Mouse (Mus musculus) midbrain, embryonic 10.5 days (tissue): ENCODE data around the gene Ppp1r3f. TPM values are rescaled to one million over a fixed set of nuclear protein-coding genes. Genes with fewer than 3 reads are reported as not detected.

Experiments
- DNase-seq: peaks from one replicate; pipeline ENCODE4 v3.0.0-alpha.2; 2017; ENCODE audit warnings: low spot score
- H3K27ac ChIP-seq: fragments of 300-500 bp; sonication (generic); replicated peaks from 2 replicates; pipeline ENCODE4 v1.5.1; 2016; ENCODE audit warnings: mild to moderate bottlenecking
- H3K27me3 ChIP-seq: fragments of 300-500 bp; sonication (generic); 2 replicates; pipeline ENCODE4 v1.6.1; 2016; ENCODE audit warnings: low read depth, mild to moderate bottlenecking; ENCODE audit not compliant: poor library complexity, severe bottlenecking
- H3K36me3 ChIP-seq: fragments of 300-500 bp; sonication (generic); 2 replicates; pipeline ENCODE4 v1.6.1; 2016; ENCODE audit warnings: mild to moderate bottlenecking, moderate library complexity
- H3K4me1 ChIP-seq: fragments of 300-500 bp; sonication (generic); 2 replicates; pipeline ENCODE4 v1.6.1; 2016
- H3K4me3 ChIP-seq: fragments of 300-500 bp; sonication (generic); 2 replicates; pipeline ENCODE4 v1.5.1; 2016; ENCODE audit warnings: mild to moderate bottlenecking, moderate library complexity
- H3K9me3 ChIP-seq: fragments of 300-500 bp; sonication (generic); replicated peaks from 2 replicates; pipeline ENCODE4 v1.6.1; 2016; ENCODE audit warnings: mild to moderate bottlenecking
- WGBS: fragments of 180-500 bp; shearing (Covaris S2); methylation state at CpG from one replicate; pipeline ENCODE4 v1.1.7; 2016; 5-methylcytosine and 5-hydroxymethylcytosine counted together
- polyA plus RNA-seq: library from polyadenylated mRNA; unstranded; fragments of >200 nt; fragmentation: Nextera tagmentation; extraction: Ambion mirVana; gene quantifications from 2 replicates; pipeline ENCODE4 v1.2.1, GENCODE M21; 2016

The Ppp1r3f gene
- polyA plus RNA-seq, 1 experiment from 2014 or later: 2.1 TPM

- H3K4me1 ChIP-seq: no peaks in the 10 kb centered on the region
- 94% methylated on average over 2 of the region's 2 CpGs for WGBS
- no peaks in the 10 kb centered on the region for H3K27me3 ChIP-seq
- H3K4me3 ChIP-seq: no peak overlapping the region
- no peak for DNase-seq
- H3K9me3 ChIP-seq: no peaks in the 10 kb centered on the region
- no peak overlapping the region for H3K27ac ChIP-seq
- H3K36me3 ChIP-seq: no peaks in the 10 kb centered on the region
Measured at GRCm38 (mm10) chrX:7581151-7581550, 7.1 kb upstream of the Ppp1r3f start.

- peak overlapping the region; percentile 95 for H3K27ac ChIP-seq
- no peak for DNase-seq
- no peaks in the 10 kb centered on the region for H3K36me3 ChIP-seq
- peaks cover 22% of the 10 kb centered on the region for H3K4me1 ChIP-seq
- H3K27me3 ChIP-seq: no peaks in the 10 kb centered on the region
- peaks cover 17% of the 10 kb centered on the region for H3K9me3 ChIP-seq
- 34% methylated on average over 6 of the region's 6 CpGs for WGBS
- peak overlapping the region; percentile 65 for H3K4me3 ChIP-seq
Measured at GRCm38 (mm10) chrX:7574885-7575231, 775 bp upstream of the Ppp1r3f start.

GRCm38 (mm10) chrX:7573176-7574086, 652 bp downstream of the Ppp1r3f start, which contains the start of gene Foxp3:
Gene Foxp3 (plus strand): TSS chrX:7573644.
- Histone ChIP-seq H3K27ac (peak within 1 kb of the TSS; percentile 95), H3K4me3 (peak within 1 kb of the TSS; percentile 65), H3K4me1 (peaks cover 22% of the 10 kb centered on the region), H3K9me3 (peaks cover 17% of the 10 kb centered on the region), H3K27me3 (no peaks in the 10 kb centered on the region), H3K36me3 (no peaks in the 10 kb centered on the region)
- DNase-seq: peak; percentile 67
- WGBS: 35% methylated on average over 69 of the region's 72 CpGs

GRCm38 (mm10) chrX:7572466-7572865, 1.6 kb downstream of the Ppp1r3f start:
- no peaks in the 10 kb centered on the region for H3K36me3 ChIP-seq
- H3K4me1 ChIP-seq: peaks cover 22% of the 10 kb centered on the region
- H3K9me3 ChIP-seq: peaks cover 17% of the 10 kb centered on the region
- peak overlapping the region; percentile 65; the same call in 1 of the 2 replicates for H3K4me3 ChIP-seq
- H3K27ac ChIP-seq: no peak overlapping the region
- no peaks in the 10 kb centered on the region for H3K27me3 ChIP-seq
- WGBS: 90% methylated on average over 10 of the region's 10 CpGs
- DNase-seq: no peak

- no peak overlapping the region for H3K4me3 ChIP-seq
Measured at GRCm38 (mm10) chrX:7571565-7572136, 2.4 kb downstream of the Ppp1r3f start.

GRCm38 (mm10) chrX:7570481-7571175, 3.5 kb downstream of the Ppp1r3f start:
- no peak overlapping the region for H3K4me3 ChIP-seq
- peaks cover 22% of the 10 kb centered on the region for H3K4me1 ChIP-seq
- 67% methylated on average over 7 of the region's 7 CpGs for WGBS
- H3K27ac ChIP-seq: no peak overlapping the region
- peaks cover 17% of the 10 kb centered on the region for H3K9me3 ChIP-seq
- no peaks in the 10 kb centered on the region for H3K36me3 ChIP-seq
- no peak for DNase-seq
- H3K27me3 ChIP-seq: no peaks in the 10 kb centered on the region

More at GRCm38 (mm10) chrX:7571565-7572136, 2.4 kb downstream of the Ppp1r3f start:
- Histone ChIP-seq H3K36me3 (no peaks in the 10 kb centered on the region), H3K27me3 (no peaks in the 10 kb centered on the region), H3K4me1 (peaks cover 22% of the 10 kb centered on the region), H3K27ac (no peak overlapping the region), H3K9me3 (peaks cover 17% of the 10 kb centered on the region)
- 94% methylated on average over 9 of the region's 9 CpGs for WGBS
- DNase-seq: no peak

- 73% methylated on average over 9 of the region's 9 CpGs for WGBS
- DNase-seq: no peak
- no peak overlapping the region for H3K4me3 ChIP-seq
- no peaks in the 10 kb centered on the region for H3K27me3 ChIP-seq
- no peaks in the 10 kb centered on the region for H3K9me3 ChIP-seq
- no peaks in the 10 kb centered on the region for H3K36me3 ChIP-seq
- peaks cover 6% of the 10 kb centered on the region for H3K4me1 ChIP-seq
- no peak overlapping the region for H3K27ac ChIP-seq
Measured at GRCm38 (mm10) chrX:7567491-7567890, 6.6 kb downstream of the Ppp1r3f start.

- Histone ChIP-seq H3K27me3 (no peaks in the 10 kb centered on the region), H3K9me3 (no peaks in the 10 kb centered on the region), H3K36me3 (no peaks in the 10 kb centered on the region), H3K27ac (no peak overlapping the region), H3K4me1 (0 out of 2 replicates have a peak, but pooled peaks cover 3% of the 10 kb centered on the region), H3K4me3 (no peak overlapping the region)
- WGBS: 91% methylated on average over 6 of the region's 6 CpGs
- no peak for DNase-seq
Measured at GRCm38 (mm10) chrX:7566352-7566751, 7.7 kb downstream of the Ppp1r3f start.

- Histone ChIP-seq H3K27ac (no peak overlapping the region), H3K4me3 (no peak overlapping the region), H3K27me3 (no peaks in the 10 kb centered on the region), H3K9me3 (no peaks in the 10 kb centered on the region), H3K4me1 (no peaks in the 10 kb centered on the region), H3K36me3 (0 out of 2 replicates have a peak, but pooled peaks cover 8% of the 10 kb centered on the region)
- DNase-seq: no peak
- WGBS: 33% methylated on average over 2 of the region's 2 CpGs
Measured at GRCm38 (mm10) chrX:7563076-7563475, 11.0 kb downstream of the Ppp1r3f start.

GRCm38 (mm10) chrX:7553474-7553873, 20.6 kb downstream of the Ppp1r3f start:
- no peak for DNase-seq
- no peaks in the 10 kb centered on the region for H3K27me3 ChIP-seq
- no peak overlapping the region for H3K27ac ChIP-seq
- WGBS: 92% methylated on average over 4 of the region's 4 CpGs
- H3K4me1 ChIP-seq: no peaks in the 10 kb centered on the region
- H3K36me3 ChIP-seq: no peaks in the 10 kb centered on the region
- H3K4me3 ChIP-seq: no peak overlapping the region
- H3K9me3 ChIP-seq: 0 out of 2 replicates have a peak, but pooled peaks cover 3% of the 10 kb centered on the region

GRCm38 (mm10) chrX:7524961-7525360, 49.1 kb downstream of the Ppp1r3f start:
- H3K4me1 ChIP-seq: 0 out of 2 replicates have a peak, but pooled peaks cover 6% of the 10 kb centered on the region
- H3K4me3 ChIP-seq: no peak overlapping the region
- H3K9me3 ChIP-seq: no peaks in the 10 kb centered on the region
- no peaks in the 10 kb centered on the region for H3K27me3 ChIP-seq
- no peak for DNase-seq
- H3K27ac ChIP-seq: no peak overlapping the region
- WGBS: 21% methylated on average over 3 of the region's 3 CpGs
- no peaks in the 10 kb centered on the region for H3K36me3 ChIP-seq
